Mouse (Mus musculus) heart, adult 9 months (tissue): Measurements from ENCODE around the gene Capsl.

Source experiments
- DNase-seq, 2 experiments: peaks; one replicate each; pipeline ENCODE4 v3.0.0; 2022; ENCODE audit warnings: low spot score in 2 of 2

The Capsl gene

DNA sequence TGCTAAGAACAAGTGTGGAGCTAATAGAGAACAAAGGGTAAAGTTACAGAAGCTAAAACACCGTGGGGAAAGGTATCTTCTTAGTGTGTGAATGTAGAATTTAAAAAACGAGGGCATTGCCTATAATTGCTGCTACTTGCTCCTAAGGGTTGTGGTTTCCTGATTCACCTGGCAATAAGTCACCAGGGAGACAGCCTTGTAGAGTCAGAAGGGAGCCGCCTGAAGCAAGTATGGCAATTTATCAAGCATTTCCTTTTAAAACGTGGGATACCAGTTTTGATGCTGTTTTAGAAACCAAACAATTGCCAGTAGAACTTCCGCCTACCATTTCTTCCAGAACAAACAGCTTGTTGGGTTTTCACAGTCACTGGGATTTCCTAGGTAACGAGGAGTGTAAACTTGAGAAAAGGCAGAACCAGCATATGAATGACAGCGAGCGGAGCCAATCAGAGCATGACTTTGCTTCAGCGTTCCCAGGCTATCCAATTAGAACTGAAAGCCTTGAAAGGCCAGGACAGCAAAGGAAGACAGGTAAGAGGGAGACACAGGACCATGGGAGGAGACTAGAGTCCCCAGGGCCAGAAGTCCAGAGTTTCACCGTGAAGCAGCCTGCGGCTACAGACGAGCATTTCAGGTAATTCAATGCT is at the start of gene Capsl:
TSS of gene Capsl (plus strand) at position 495 of the 647 bp plus-strand sequence.
- DNase-seq: no peak

GRCm38 (mm10) chr15:9409475-9409874 is 26.4 kb upstream of the Capsl start:
- no peak for DNase-seq

- no peak for DNase-seq
Measured at GRCm38 (mm10) chr15:9421163-9421562, 14.7 kb upstream of the Capsl start.

DNA sequence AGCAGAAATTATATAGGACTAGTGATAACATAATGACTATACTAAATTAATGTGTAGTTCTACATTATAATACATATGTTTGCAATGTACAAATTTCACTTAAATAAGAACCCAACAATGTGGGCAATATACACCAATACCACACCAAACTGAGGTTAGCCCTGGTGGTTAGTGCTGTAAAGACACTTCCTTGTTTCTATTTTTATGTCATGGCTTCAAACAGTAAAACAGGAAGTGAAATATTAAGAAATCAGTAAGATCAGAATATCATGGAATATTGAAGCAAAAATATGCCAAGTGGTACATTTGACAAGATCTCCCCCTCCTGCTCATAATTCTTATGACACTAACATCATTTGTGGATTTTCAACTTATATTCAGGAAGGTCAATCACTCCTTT is 8.0 kb upstream of the Capsl start:
- no peak for DNase-seq

- DNase-seq: no peak
Measured at GRCm38 (mm10) chr15:9429843-9430242, 6.0 kb upstream of the Capsl start.

DNA sequence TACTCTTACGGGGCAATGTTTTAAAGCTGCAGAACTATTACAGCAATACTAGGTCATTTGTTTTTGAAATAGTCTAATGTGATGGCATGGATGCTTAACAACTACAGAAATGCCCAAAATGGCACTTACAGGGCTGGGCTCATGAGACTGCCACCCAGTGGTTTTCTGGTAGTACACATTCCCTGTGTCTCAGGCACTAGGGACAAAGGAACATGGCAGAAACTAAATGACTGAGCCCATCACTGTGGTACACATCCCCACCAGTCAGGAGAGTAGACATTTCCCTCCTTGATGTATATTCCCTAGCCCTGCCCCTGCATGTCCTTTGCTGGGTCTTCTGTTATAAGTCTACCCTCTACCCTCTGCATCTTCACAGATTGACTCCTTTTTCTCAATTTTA is 16.2 kb downstream of the Capsl start:
- no peak for DNase-seq

DNA sequence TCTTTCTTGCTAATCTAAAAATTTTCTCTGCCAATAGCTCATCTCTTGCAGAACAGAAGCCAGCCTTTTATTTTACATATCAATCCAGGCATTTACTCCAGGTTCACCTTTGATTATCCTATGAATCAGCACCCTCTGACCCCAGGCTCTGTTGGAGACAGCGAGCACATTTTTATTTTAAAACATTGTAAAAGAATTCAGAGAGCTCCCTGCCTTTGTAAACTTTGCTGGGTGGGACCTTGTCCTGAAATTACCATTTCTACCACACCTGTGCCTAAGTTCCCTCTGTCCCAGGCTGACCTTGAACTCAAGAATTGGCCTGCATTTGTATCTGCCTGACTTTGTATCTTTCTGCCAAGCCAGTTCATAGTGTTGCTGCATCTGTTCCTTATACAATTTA is 17.0 kb downstream of the Capsl start:
- DNase-seq: no peak

- no peak for DNase-seq
Measured at GRCm38 (mm10) chr15:9454198-9454597, 18.4 kb downstream of the Capsl start.

DNA sequence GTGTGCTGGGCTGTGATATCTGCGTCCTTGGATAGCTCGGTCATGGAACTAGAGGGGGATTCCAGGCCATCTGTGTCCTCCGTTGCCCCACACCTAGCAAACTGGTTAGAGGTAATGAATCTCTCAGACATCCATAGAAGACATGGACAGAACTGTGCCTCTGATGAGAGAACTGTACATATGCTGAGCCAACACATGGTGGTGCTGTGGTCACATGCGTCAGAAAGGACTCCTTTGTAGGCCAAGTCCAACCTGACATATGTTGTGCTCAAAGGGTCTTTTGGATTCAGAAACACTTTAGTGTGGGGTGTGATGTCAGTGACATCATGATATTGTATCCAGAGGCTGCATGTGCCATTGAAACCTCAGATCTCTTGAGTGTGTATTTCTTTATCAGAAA is 19.4 kb downstream of the Capsl start:
- DNase-seq: no peak

DNA sequence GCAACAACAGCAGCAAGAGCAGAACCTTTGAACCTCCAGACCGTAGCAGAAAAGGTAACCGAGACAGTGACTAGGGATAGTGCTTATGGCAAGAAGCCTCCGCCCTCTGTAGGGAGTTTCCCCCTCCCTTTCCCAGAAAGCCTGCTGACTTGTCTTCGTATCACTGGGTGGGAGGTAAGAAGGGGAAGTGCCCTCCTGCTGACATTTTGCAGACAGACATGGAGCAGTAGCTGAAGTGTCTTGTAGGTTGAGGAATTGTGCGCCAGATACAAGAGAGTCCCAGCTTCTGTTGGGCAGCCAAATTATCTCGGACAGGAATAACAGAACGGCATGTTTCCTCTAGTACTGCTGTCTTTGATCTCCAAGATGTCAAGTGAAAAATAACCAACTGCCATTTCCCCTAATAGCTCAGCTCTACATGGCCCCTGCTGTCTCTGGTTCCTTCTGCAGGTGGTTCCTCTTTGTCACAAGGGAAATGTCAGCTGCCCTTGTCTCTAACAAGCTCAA is 27.7 kb downstream of the Capsl start:
- DNase-seq: no peak

DNA sequence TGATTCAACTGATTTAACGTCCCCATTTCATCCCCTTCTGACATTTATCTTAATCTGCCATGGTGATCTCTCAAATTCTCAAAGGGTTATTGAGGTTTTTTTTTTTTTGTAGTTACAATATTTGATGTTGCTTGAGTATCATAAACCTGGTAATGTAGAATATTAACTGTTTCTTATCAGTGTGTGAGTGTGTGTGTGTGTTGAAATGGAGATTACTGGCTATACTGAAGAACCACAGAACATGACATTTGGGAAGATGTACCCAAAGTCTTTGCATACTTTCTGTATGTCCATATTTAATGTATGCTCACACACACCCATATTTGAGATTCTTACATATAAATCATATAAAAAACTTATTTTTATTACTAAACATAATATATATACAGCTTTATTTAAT is 28.2 kb downstream of the Capsl start:
- no peak for DNase-seq

GRCm38 (mm10) chr15:9471053-9471685 is 35.3 kb downstream of the Capsl start:
- DNase-seq: no peak

- DNase-seq: no peak
Measured at GRCm38 (mm10) chr15:9472167-9472566, 36.3 kb downstream of the Capsl start.

DNA sequence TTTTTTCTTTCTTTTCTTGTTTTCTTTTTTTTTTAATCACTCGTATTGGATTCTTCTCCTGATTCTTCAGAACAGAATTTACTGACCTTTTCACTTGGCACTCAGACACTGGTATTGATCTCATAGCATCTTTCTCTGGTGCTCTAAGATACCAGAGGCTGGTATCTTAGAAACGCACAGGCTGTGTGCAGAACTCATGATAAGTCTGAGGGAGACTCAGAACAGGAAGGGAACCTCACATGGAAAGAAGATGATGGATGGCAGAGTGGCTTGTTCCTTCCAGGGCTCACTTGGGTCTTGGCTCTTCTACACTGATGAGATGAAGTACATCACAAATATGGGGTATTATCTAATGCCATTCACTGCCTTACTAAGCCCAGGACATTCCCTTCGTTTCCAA is 36.8 kb downstream of the Capsl start:
- DNase-seq: no peak

- DNase-seq: no peak
Measured at GRCm38 (mm10) chr15:9473188-9473587, 37.4 kb downstream of the Capsl start.

DNA sequence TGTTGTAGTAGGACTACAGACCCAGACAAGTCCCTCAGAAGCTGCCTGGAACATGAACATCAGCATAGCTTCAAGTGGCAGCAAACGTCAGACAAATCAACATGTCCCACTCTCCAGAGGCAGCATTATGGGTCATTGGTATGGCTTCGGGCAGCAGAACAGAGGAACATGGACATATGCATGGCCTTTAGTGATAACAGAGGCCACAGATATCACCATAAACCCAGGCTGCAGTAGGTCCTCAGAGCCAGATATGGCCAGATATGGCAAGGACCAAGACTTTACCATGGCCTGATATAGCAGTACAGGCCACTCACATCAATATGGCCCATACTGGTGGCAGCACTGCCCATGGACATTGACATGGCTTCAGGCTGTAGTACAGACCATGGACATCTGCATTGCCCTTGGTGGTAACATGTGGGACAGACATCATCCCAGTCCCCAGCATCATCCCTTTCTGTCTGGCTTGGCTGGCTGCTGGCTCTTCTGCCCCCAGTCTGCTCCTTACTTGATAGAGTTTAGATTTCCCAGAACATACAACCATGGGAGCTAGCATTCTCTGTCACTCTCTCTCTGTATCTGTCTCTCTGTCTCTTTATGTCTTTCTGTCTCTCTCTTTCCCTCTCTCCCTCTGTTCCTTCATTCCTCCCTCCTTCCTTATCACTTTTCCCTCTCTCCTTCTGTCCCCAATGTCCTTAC is 53.7 kb downstream of the Capsl start:
- no peak for DNase-seq

DNA sequence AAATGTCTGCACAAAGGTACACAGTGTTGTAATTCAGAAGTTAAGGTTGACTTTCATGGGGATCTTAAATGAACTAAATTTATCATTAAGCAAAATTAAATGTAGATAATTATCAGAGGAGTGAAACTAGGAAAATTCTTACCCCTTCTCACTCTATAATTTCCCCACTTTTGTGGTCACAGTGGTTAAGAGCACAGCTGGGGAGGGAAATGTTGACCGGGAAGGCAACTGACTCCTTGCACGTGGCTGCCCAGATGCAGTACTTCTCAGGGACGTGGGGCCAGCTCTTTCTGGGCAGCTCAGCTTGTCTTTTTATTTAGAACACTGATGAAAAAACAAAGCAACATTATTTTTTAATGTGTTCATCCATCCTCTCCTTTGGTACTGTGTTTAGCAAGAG is 56.2 kb downstream of the Capsl start:
- DNase-seq: no peak
